Mouse (Mus musculus): ENCODE measurements at regions not wholly inside any gene's neighbourhood (a gene's known extent, or its start where the extent isn't known, plus 50 kb on each side); places are given as distances from the start of the nearest gene placed in this dataset.
A peak's percentile ranks its signal among the peaks of the same experiment; 100 is the strongest.

GRCm38 (mm10) chr3:104712711-104713110 lies 68.1 kb upstream of the Ppm1j start:
- DNase-seq (ENCODE audit: low spot score) = no peak

- peak; percentile 89 for DNase-seq (ENCODE audit: low spot score)
These were observed 66.8 kb upstream of the Ppm1j start for GRCm38 (mm10) chr3:104713836-104714631.

- peak; percentile 72 for DNase-seq (ENCODE audit: low spot score)
These were observed 66.1 kb upstream of the Ppm1j start for GRCm38 (mm10) chr3:104714679-104715326.
